Mouse (Mus musculus): ENCODE results near the gene Cd300a.

GRCm38 (mm10) chr11:114844464-114845220 lies 45.2 kb upstream of the Cd300a start:
- TF ChIP-seq CTCF (IDR thresholded peaks at IDR 0.05; ENCODE audit: extremely low read depth, insufficient read depth, low read length) (no peak), POLR2A (IDR thresholded peaks at IDR 0.05; ENCODE audit: extremely low read depth, insufficient read depth, low read length) (no peak)
